Comparison of ENCODE assay signal across 8 mouse cellular contexts in genomic region chr6:100645469-100646201, GRCm38 (mm10). TPM values are rescaled to one million over a fixed set of nuclear protein-coding genes. Genes with fewer than 3 reads are reported as not detected.
DNase-seq lines count a peak whose midpoint lies in the region; ATAC-seq and TF ChIP-seq lines count a peak whose summit lies in the region.

No protein-coding gene starts in this region.

- peak; percentile 53 for DNase-seq in 416B (ENCODE audit: low read depth)
- DNase-seq in adrenal gland, adult 2 months, result peak; percentile 79
- peak; percentile 64 for DNase-seq in embryonic facial prominence, embryonic 11.5 days (ENCODE audit: low spot score)
- peak; percentile 77 for DNase-seq in limb, embryonic 14.5 days (ENCODE audit: low spot score)
- DNase-seq in spleen, postnatal 36 days (ENCODE audit: low spot score in 2 of 2), result no peak

- peak; percentile 23; the same call in 1 of the 2 replicates for ATAC-seq in embryonic facial prominence, embryonic 11.5 days (replicated peaks; ENCODE audit: insufficient number of reproducible peaks, low FRiP score, low TSS enrichment, low read depth)
- ATAC-seq in heart, embryonic 12.5 days (ENCODE audit: insufficient number of reproducible peaks, low FRiP score), result 0 out of 2 replicates have a peak, but pooled peaks have one; percentile 39
- ATAC-seq in kidney, embryonic 16.5 days (ENCODE audit: low FRiP score, low TSS enrichment), result peak; percentile 57; the same call in 1 of the 2 replicates
- peak; percentile 83 for ATAC-seq in limb, embryonic 14.5 days (ENCODE audit: low FRiP score, low read depth)
- ATAC-seq in neural tube, embryonic 13.5 days (ENCODE audit: low read depth), result peak; percentile 86

- no peaks in the 10 kb centered on the region for H3K27me3 ChIP-seq in embryonic facial prominence, embryonic 11.5 days (ENCODE audit: control insufficient read depth, insufficient read depth, low read length)
- no peaks in the 10 kb centered on the region for H3K27me3 ChIP-seq in heart, embryonic 12.5 days (replicated peaks)
- H3K27me3 ChIP-seq in kidney, embryonic 16.5 days (ENCODE audit: insufficient read depth, low read length), result no peaks in the 10 kb centered on the region
- no peaks in the 10 kb centered on the region for H3K27me3 ChIP-seq in limb, embryonic 14.5 days (ENCODE audit: control insufficient read depth, insufficient read depth, low read length)
- no peaks in the 10 kb centered on the region for H3K27me3 ChIP-seq in neural tube, embryonic 13.5 days

- no peak overlapping the region for H3K4me2 ChIP-seq in embryonic facial prominence, embryonic 11.5 days (ENCODE audit: low read depth, low read length)
- peak overlapping the region; percentile 22 for H3K4me2 ChIP-seq in heart, embryonic 12.5 days
- no peak overlapping the region for H3K4me2 ChIP-seq in kidney, embryonic 16.5 days (replicated peaks; ENCODE audit: low read depth, low read length)
- H3K4me2 ChIP-seq in limb, embryonic 14.5 days (replicated peaks; ENCODE audit: low read depth, low read length, severe bottlenecking), result peak overlapping the region; percentile 40
- peak overlapping the region; percentile 15; the same call in 1 of the 2 replicates for H3K4me2 ChIP-seq in neural tube, embryonic 13.5 days

- H3K27ac ChIP-seq in embryonic facial prominence, embryonic 11.5 days (replicated peaks; ENCODE audit: low read depth, low read length), result no peak overlapping the region
- peak overlapping the region; percentile 14; the same call in 1 of the 2 replicates for H3K27ac ChIP-seq in heart, embryonic 12.5 days (ENCODE audit: poor library complexity, severe bottlenecking)
- H3K27ac ChIP-seq in kidney, embryonic 16.5 days (ENCODE audit: low read length), result no peak overlapping the region
- 0 out of 2 replicates have a peak overlapping the region, but pooled peaks have one; percentile 45 for H3K27ac ChIP-seq in limb, embryonic 14.5 days (replicated peaks; ENCODE audit: low read depth, low read length)
- no peak overlapping the region for H3K27ac ChIP-seq in neural tube, embryonic 13.5 days (replicated peaks)

- no peaks in the 10 kb centered on the region for H3K4me1 ChIP-seq in embryonic facial prominence, embryonic 11.5 days (ENCODE audit: control insufficient read depth, insufficient read depth, low read length)
- H3K4me1 ChIP-seq in heart, embryonic 12.5 days (replicated peaks), result peaks cover 9% of the 10 kb centered on the region
- H3K4me1 ChIP-seq in kidney, embryonic 16.5 days (ENCODE audit: insufficient read depth, low read length), result 0 out of 2 replicates have a peak, but pooled peaks cover 3% of the 10 kb centered on the region
- peaks cover 14% of the 10 kb centered on the region for H3K4me1 ChIP-seq in limb, embryonic 14.5 days (ENCODE audit: control insufficient read depth, insufficient read depth, low read length)
- peaks cover 11% of the 10 kb centered on the region for H3K4me1 ChIP-seq in neural tube, embryonic 13.5 days (replicated peaks)

- TF ChIP-seq POLR2A in limb, embryonic 14.5 days (IDR thresholded peaks at IDR 0.05; ENCODE audit: borderline replicate concordance, extremely low read depth, insufficient read depth, insufficient read length), result no peak

- no peak overlapping the region for H3K4me3 ChIP-seq in embryonic facial prominence, embryonic 11.5 days (ENCODE audit: low read depth, low read length)
- no peak overlapping the region for H3K4me3 ChIP-seq in heart, embryonic 12.5 days
- no peak overlapping the region for H3K4me3 ChIP-seq in kidney, embryonic 16.5 days (ENCODE audit: low read length)
- H3K4me3 ChIP-seq in limb, embryonic 14.5 days (replicated peaks; ENCODE audit: low read length), result no peak overlapping the region
- no peak overlapping the region for H3K4me3 ChIP-seq in neural tube, embryonic 13.5 days

- H3K9me3 ChIP-seq in embryonic facial prominence, embryonic 11.5 days (replicated peaks; ENCODE audit: control insufficient read depth, low read length), result no peaks in the 10 kb centered on the region
- no peaks in the 10 kb centered on the region for H3K9me3 ChIP-seq in heart, embryonic 12.5 days (replicated peaks)
- no peaks in the 10 kb centered on the region for H3K9me3 ChIP-seq in kidney, embryonic 16.5 days (ENCODE audit: low read length)
- H3K9me3 ChIP-seq in limb, embryonic 14.5 days (ENCODE audit: control insufficient read depth, low read length), result no peaks in the 10 kb centered on the region
- H3K9me3 ChIP-seq in neural tube, embryonic 13.5 days, result no peaks in the 10 kb centered on the region

- WGBS in embryonic facial prominence, embryonic 11.5 days, result 76% methylated on average over 11 of the region's 11 CpGs
- 54% methylated on average over 11 of the region's 11 CpGs for WGBS in heart, embryonic 12.5 days
- WGBS in kidney, embryonic 16.5 days, result 55% methylated on average over 11 of the region's 11 CpGs
- WGBS in limb, embryonic 14.5 days, result 25% methylated on average over 11 of the region's 11 CpGs
- WGBS in neural tube, embryonic 13.5 days, result 64% methylated on average over 11 of the region's 11 CpGs

- H3K36me3 ChIP-seq in embryonic facial prominence, embryonic 11.5 days (replicated peaks; ENCODE audit: control insufficient read depth, insufficient read depth, low read depth, low read length), result no peaks in the 10 kb centered on the region
- no peaks in the 10 kb centered on the region for H3K36me3 ChIP-seq in heart, embryonic 12.5 days
- 0 out of 2 replicates have a peak, but pooled peaks cover 4% of the 10 kb centered on the region for H3K36me3 ChIP-seq in kidney, embryonic 16.5 days (ENCODE audit: insufficient read depth, low read length)
- H3K36me3 ChIP-seq in limb, embryonic 14.5 days (ENCODE audit: control insufficient read depth, insufficient read depth, low read length), result no peaks in the 10 kb centered on the region
- no peaks in the 10 kb centered on the region for H3K36me3 ChIP-seq in neural tube, embryonic 13.5 days

- no peak overlapping the region for H3K9ac ChIP-seq in embryonic facial prominence, embryonic 11.5 days (replicated peaks; ENCODE audit: low read length)
- no peak overlapping the region for H3K9ac ChIP-seq in heart, embryonic 12.5 days
- no peak overlapping the region for H3K9ac ChIP-seq in kidney, embryonic 16.5 days (replicated peaks; ENCODE audit: low read length)
- no peak overlapping the region for H3K9ac ChIP-seq in limb, embryonic 14.5 days (ENCODE audit: low read depth, low read length, severe bottlenecking)
- H3K9ac ChIP-seq in neural tube, embryonic 13.5 days, result 0 out of 2 replicates have a peak overlapping the region, but pooled peaks have one; percentile 45

RNA-seq across cellular contexts. Expression of gene Shq1, which starts 25.3 kb away (rescaled TPM):
- total RNA-seq in adrenal gland, adult 2 months (2021), result 1 to 10 TPM; 8.5 to 8.6 TPM
- polyA plus RNA-seq in adrenal gland, adult 2 months (2012; rRNA removed), result 3.7 and 4.5 TPM in 2 replicates
- polyA plus RNA-seq in embryonic facial prominence, embryonic 11.5 days (2014; fragmentation: Nextera tagmentation; extraction: Ambion mirVana), result 17.5 and 21.7 TPM in 2 replicates
- 11.4 and 12.7 TPM in 2 replicates for polyA plus RNA-seq in heart, embryonic 12.5 days (2016; fragmentation: Nextera tagmentation; extraction: Ambion mirVana)
- 18.9 and 20.8 TPM in 2 replicates for polyA plus RNA-seq in kidney, embryonic 16.5 days (2015; fragmentation: Nextera tagmentation; extraction: Ambion mirVana)
- 8.7 and 9.5 TPM in 2 replicates for polyA plus RNA-seq in limb, embryonic 14.5 days (2012; rRNA removed)
- 12.3 and 14.4 TPM in 2 replicates for polyA plus RNA-seq in limb, embryonic 14.5 days (2014; fragmentation: Nextera tagmentation; extraction: Ambion mirVana)
- 9.4 and 9.8 TPM in 2 replicates for polyA plus RNA-seq in neural tube, embryonic 13.5 days (2015; fragmentation: Nextera tagmentation; extraction: Ambion mirVana)

RNA-seq across cellular contexts. Expression of gene Gxylt2, which starts 58.9 kb away (rescaled TPM):
- total RNA-seq in adrenal gland, adult 2 months (2021), result under 1 TPM; 0.40 to 0.73 TPM
- 1.1 and 2.9 TPM in 2 replicates for polyA plus RNA-seq in adrenal gland, adult 2 months (2012; rRNA removed)
- polyA plus RNA-seq in embryonic facial prominence, embryonic 11.5 days (2014; fragmentation: Nextera tagmentation; extraction: Ambion mirVana), result 6.6 and 6.9 TPM in 2 replicates
- polyA plus RNA-seq in heart, embryonic 12.5 days (2016; fragmentation: Nextera tagmentation; extraction: Ambion mirVana), result 1.6 and 1.9 TPM in 2 replicates
- polyA plus RNA-seq in kidney, embryonic 16.5 days (2015; fragmentation: Nextera tagmentation; extraction: Ambion mirVana), result 6.8 and 8.0 TPM in 2 replicates
- polyA plus RNA-seq in limb, embryonic 14.5 days (2012; rRNA removed), result 27.6 and 32.3 TPM in 2 replicates
- polyA plus RNA-seq in limb, embryonic 14.5 days (2014; fragmentation: Nextera tagmentation; extraction: Ambion mirVana), result 27.1 and 33.6 TPM in 2 replicates
- polyA plus RNA-seq in neural tube, embryonic 13.5 days (2015; fragmentation: Nextera tagmentation; extraction: Ambion mirVana), result 2.1 and 3.0 TPM in 2 replicates

Comparison
In these comparisons a context has a peak if more than half of its experiments do, and no peak if none do; other contexts are left out.
1. DNase-seq: peak in 416B (single experiment), adrenal gland, adult 2 months (single experiment), embryonic facial prominence, embryonic 11.5 days (single experiment) and limb, embryonic 14.5 days (single experiment); none in spleen, postnatal 36 days (0 of 2).
2. ATAC-seq: peak in every context shown above with its lines; median percentile 86 in neural tube, embryonic 13.5 days; 83 in limb, embryonic 14.5 days; 57 in kidney, embryonic 16.5 days; 39 in heart, embryonic 12.5 days; 23 in embryonic facial prominence, embryonic 11.5 days.
3. H3K27ac ChIP-seq: peak in heart, embryonic 12.5 days (single experiment) and limb, embryonic 14.5 days (single experiment); none in embryonic facial prominence, embryonic 11.5 days (single experiment), kidney, embryonic 16.5 days (single experiment) and neural tube, embryonic 13.5 days (single experiment).
4. H3K4me2 ChIP-seq: peak in heart, embryonic 12.5 days (single experiment), limb, embryonic 14.5 days (single experiment) and neural tube, embryonic 13.5 days (single experiment); none in embryonic facial prominence, embryonic 11.5 days (single experiment) and kidney, embryonic 16.5 days (single experiment).